Mouse (Mus musculus) left cerebral cortex, postnatal 25 days (tissue): ENCODE results near the gene Trem1. TPM values are rescaled to one million over a fixed set of nuclear protein-coding genes. Genes with fewer than 3 reads are reported as not detected.

Experiments
- DNase-seq, 2 experiments: peaks; one replicate each; pipeline ENCODE4 v3.0.0; 2022; ENCODE audit warnings: low spot score in 2 of 2, mixed read lengths in 1 of 2
- intact Hi-C: fragments of 180-260 bp; cut with DNase I; formaldehyde crosslinking; loops from one replicate; pipeline ENCODE4 v1.15.1; 2025
- total RNA-seq, 2 experiments: library from RNA; stranded (reverse); gene quantifications; 2 replicates each; pipeline ENCODE4 v1.2.3; 2021

Trem1 gene
- total RNA-seq, 2 experiments from 2014 or later = not detected

- no peak for DNase-seq
- intact Hi-C loops = no loop called here
Measured at GRCm38 (mm10) chr17:48266610-48267304, 34.2 kb downstream of the Trem1 start.

GRCm38 (mm10) chr17:48267591-48267990 lies 35.0 kb downstream of the Trem1 start:
- intact Hi-C loops = no loop called here

GRCm38 (mm10) chr17:48268276-48268675 lies 35.7 kb downstream of the Trem1 start:
- DNase-seq = no peak
- intact Hi-C loops = no loop called here

More at GRCm38 (mm10) chr17:48267591-48267990, 35.0 kb downstream of the Trem1 start:
- DNase-seq = no peak

GRCm38 (mm10) chr17:48269833-48270232 lies 37.3 kb downstream of the Trem1 start:
- intact Hi-C loops = no loop called here
- no peak for DNase-seq

GRCm38 (mm10) chr17:48272158-48272557 lies 39.6 kb downstream of the Trem1 start:
- intact Hi-C loops = no loop called here
- DNase-seq = no peak

- no peak for DNase-seq
- intact Hi-C loops = no loop called here
Measured at GRCm38 (mm10) chr17:48272598-48272997, 40.0 kb downstream of the Trem1 start.

GRCm38 (mm10) chr17:48274098-48274497 lies 41.5 kb downstream of the Trem1 start:
- no peak for DNase-seq
- intact Hi-C loops = no loop called here

- intact Hi-C loops = loop anchor here (1.0 to 5.0 kb wide), 3 partner anchors 62 to 132 kb away; partner anchors contain the start of gene Nfya
Measured at GRCm38 (mm10) chr17:48274885-48275284, 42.3 kb downstream of the Trem1 start.

GRCm38 (mm10) chr17:48275736-48276135 lies 43.2 kb downstream of the Trem1 start:
- intact Hi-C loops = loop anchor here (1.0 to 5.0 kb wide), 3 partner anchors 62 to 132 kb away; partner anchors contain the start of gene Nfya
- DNase-seq = no peak

More at GRCm38 (mm10) chr17:48274885-48275284, 42.3 kb downstream of the Trem1 start:
- DNase-seq = peak; percentile 82 to 83

- intact Hi-C loops = loop anchor here (5.0 kb wide), 2 partner anchors 114 to 129 kb away; partner anchors contain the start of gene Nfya
- peak in 1 of 2 experiments; percentile 53 for DNase-seq
Measured at GRCm38 (mm10) chr17:48278381-48278780, 45.8 kb downstream of the Trem1 start.

- intact Hi-C loops = loop anchor here (5.0 kb wide), 2 partner anchors 113 to 128 kb away; partner anchors contain the start of gene Nfya
Measured at GRCm38 (mm10) chr17:48279002-48279401, 46.4 kb downstream of the Trem1 start.

GRCm38 (mm10) chr17:48280943-48281738 lies 48.6 kb downstream of the Trem1 start:
- intact Hi-C loops = no loop called here
- no peak for DNase-seq

More at GRCm38 (mm10) chr17:48279002-48279401, 46.4 kb downstream of the Trem1 start:
- DNase-seq = no peak

- DNase-seq = no peak
- intact Hi-C loops = no loop called here
Measured at GRCm38 (mm10) chr17:48281739-48282085, 49.1 kb downstream of the Trem1 start.

GRCm38 (mm10) chr17:48286765-48287164 lies 54.2 kb downstream of the Trem1 start:
- no peak for DNase-seq
- intact Hi-C loops = loop anchor here (5.0 kb wide), 1 partner anchor 41 kb away; no protein-coding TSS in a partner anchor

GRCm38 (mm10) chr17:48287276-48287675 lies 54.7 kb downstream of the Trem1 start:
- intact Hi-C loops = loop anchor here (5.0 kb wide), 1 partner anchor 40 kb away; no protein-coding TSS in a partner anchor
- peak in 1 of 2 experiments; percentile 15 for DNase-seq

- intact Hi-C loops = no loop called here
- no peak for DNase-seq
Measured at GRCm38 (mm10) chr17:48293500-48294194, 61.1 kb downstream of the Trem1 start.
